Mouse (Mus musculus) C2C12 (cell line): ENCODE results near the gene Slc9a3r2.

Experiments
- CEBPB ChIP-seq: IDR thresholded peaks from one replicate; pipeline ENCODE4 v1.6.1; 2011; ENCODE audit warnings: low read depth, mild to moderate bottlenecking, control low read depth, moderate library complexity
- CTCF ChIP-seq: IDR thresholded peaks from one replicate; pipeline ENCODE4 v1.5.1; 2011; ENCODE audit not compliant: control insufficient read depth, insufficient read depth, insufficient read length
- FOSL1 ChIP-seq: IDR thresholded peaks from one replicate; pipeline ENCODE4 v1.8.0; 2011; ENCODE audit warnings: mild to moderate bottlenecking, low read length; ENCODE audit not compliant: poor library complexity, insufficient read depth, severe bottlenecking
- MAX ChIP-seq: IDR thresholded peaks from one replicate; pipeline ENCODE4 v1.6.1; 2011; ENCODE audit warnings: mild to moderate bottlenecking, control low read depth
- USF1 ChIP-seq: IDR thresholded peaks from one replicate; pipeline ENCODE4 v1.6.1; 2011; ENCODE audit warnings: low read depth, mild to moderate bottlenecking, control low read depth, moderate library complexity

DNA sequence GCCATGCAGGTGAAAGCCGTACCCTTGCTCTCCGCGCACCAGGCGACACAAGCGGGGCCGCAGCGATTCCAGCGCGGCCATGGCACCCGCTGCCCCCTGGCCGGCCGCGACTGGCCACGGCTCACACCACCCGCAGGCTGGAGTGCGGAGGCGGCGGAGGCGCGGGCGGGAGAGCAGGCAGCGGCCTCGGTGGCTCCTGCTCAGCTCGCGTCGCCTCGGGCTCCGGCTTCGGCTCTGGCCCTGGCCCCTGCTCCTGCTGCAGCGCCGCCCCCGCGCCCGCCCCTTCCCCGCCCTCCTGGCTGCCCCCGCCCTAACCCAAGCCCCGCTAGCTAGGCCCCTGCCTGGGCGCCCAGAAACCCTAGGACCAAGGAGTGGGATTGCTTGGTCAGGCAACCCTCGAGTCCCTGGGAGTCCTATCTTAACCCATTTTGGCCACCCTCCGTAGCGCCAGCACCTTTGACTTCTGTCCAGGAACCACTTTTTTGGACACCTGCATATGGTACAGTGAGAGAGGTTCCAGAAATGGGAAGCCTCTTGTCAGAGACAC, at the start of gene Slc9a3r2:
- no peak for TF ChIP-seq CEBPB
- TF ChIP-seq FOSL1 = no peak
- no peak for TF ChIP-seq CTCF
- TF ChIP-seq USF1 = no peak
- TF ChIP-seq MAX = no peak
